Mouse (Mus musculus) embryo, embryonic 10 days (tissue): ENCODE results near the gene Ano1.

Experiments
- DNase-seq: peaks from one replicate; pipeline ENCODE4 v3.0.0-alpha.2; 2015; ENCODE audit warnings: low spot score

Gene Ano1

DNA sequence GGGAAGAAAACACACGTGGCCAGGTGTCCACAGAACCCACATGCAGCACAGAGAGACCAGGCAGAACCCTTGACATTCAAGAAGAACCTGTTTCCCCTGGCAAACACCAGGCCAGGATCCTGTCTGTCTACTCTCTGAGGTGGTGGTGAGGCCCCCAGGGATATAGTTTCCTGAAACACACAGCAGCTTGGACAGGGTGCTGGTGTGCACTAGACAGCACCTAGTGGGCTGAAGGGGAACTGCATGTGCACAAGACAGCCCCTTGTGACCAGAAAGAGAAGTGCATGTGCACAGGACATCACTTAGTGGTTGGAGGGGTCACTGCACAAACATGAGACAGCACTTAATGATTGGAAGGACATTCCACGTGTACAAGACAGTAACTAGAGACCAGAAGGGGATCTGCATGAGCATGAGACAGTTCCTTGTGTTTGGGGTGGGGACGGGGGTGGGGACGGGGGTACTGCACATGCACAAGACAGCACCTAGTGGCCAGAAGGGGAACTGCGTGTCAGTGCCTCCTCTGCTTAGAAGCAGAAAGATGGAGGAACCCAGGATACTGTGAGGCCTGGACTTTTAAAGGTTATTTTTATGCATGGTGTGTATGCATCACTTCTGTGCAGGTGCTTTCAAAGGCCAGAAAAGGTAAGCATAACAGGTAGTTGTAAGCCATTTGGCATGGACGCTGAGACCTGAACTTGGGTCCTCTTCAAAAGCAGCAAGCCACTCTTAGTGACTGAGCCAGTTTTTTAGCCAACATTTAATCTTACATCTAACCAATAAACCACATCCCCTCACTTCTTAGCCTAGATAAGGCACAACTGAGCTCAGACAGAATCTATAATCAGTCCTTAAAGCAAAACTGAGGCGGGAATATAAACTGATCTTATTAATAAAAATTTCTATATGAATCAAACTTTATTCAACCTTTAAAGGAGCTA lies 54.7 kb downstream of the Ano1 start:
- DNase-seq = peak; percentile 34

DNA sequence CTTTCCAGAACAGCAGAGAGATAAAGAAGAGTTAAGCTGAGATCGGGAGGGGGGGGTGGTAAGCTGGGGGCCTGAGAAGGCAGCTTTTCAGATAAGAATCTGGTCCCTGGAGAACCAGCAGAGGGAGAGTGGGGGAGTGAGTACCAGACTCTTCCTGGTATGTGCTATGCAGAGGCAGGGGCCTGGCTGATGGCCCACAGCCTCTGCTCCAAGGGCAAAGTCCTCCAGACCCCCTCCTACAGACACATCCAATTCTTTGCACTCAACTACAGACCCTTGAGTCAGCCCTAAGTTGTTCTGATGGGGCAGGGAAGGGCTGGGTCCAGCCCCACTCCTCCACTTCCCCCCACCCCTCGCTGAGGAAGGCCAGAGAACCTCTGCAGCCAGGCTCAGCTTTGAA lies 61.9 kb downstream of the Ano1 start:
- DNase-seq = no peak

DNA sequence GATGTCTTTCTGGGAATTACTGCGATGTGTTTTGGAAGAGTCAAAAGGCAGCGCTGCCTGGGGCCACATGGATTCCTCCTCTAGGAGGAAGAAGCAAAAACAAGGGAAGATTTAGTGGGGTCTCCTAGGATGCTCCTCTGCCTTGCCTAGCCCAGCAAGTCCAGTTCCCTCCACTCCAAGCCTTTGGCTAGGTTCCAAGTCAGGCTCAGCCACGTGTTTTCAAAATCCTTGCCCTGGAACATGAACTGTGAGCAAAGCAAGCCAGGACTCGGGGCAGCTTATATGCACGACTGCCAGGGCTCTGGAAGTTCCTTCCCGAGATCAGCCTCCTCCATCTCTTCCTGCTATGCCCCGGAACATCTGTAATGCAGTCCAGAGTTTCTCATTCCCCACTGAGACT lies 62.6 kb downstream of the Ano1 start:
- DNase-seq = no peak

DNA sequence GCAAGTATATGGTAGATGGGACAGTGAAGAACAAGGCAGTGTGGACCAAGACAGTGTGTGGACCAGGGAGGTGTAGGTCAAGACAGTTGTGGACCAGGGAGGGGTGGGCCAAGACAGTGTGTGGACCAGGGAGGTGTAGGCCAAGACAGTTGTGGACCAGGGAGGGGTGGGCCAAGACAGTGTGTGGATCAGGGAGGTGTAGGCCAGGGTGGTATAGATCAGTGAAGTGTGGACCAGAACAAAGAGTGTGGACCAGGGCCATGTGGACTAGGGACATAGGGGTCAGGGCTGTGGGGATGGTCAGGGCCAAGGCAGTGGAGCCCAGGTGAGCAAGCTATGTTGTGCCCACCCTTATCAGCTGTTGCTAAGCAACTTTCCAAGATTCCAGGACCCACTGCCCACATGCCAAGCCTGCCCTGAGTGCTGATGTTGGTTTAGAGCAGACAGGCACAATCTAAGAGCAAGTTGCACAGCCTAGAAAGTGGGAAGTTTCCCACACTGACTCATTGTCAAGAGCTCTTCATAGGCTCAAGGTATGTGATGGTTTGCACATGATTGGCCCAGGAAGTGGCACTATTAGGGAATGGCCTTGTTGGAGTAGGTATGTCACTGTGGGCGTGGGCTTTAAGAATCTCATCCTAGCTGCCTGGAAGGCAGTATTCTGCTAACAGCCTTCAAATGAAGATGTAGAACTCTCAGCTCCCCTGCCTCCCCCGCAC lies 64.0 kb downstream of the Ano1 start:
- DNase-seq = no peak

DNA sequence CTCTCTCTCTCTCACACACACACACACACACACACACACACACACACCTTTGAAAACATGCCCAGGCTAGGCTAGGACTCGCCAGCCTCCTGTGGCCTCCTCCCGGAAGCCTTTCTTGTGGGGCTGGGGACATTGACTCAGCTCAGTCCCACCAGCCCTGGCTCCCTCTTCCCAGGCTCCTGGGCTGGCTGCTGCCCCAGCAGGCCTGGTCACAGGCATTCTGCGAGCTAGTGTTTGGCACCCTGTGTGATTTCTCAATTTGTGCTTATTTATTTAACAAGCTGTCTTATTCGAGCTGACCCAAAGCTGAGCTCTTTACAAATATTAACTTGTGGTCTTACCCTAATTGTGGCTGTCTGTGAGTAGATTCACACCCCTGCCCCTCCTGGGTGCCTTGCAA lies 66.8 kb downstream of the Ano1 start:
- DNase-seq = no peak

DNA sequence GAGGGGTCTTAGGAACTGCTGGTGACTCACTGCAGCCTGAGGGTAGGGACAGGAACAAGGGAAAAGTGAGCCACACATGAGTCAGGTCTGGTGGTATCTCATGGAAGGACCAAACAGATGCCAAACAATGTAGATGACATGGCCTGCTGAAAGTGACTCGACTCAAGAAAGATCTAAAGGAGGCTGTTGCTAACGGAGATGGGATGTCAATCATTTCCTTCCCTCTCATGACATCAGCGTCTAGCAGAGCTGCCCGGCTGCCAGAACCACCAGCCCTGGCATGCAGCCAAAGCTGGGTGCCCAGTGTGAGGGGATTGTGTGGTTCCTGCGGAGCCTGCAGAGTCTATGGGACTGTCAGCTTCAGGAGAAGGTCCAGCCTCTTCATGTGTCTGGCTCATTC lies 67.3 kb downstream of the Ano1 start:
- DNase-seq = peak; percentile 20

DNA sequence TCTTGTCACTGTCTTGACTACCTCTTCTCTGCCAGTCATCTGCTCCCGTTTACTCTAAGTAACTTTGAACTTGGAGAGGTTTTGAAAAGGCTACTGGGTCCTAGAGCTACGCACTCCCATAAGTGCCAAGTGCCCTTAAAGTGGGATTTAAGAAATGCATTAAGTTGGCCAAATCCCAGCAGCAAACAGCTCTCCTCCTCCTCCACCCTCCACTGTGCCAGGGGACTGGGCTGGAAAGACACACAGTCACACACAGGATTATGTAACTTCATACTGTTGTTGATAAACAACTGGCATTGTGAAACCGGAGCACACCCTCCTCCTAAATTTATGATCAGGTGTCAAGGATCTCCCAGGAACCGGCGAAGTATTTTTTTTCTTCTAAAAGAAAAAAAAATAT lies 71.7 kb downstream of the Ano1 start:
- DNase-seq = no peak

GRCm38 (mm10) chr7:144678241-144679030 lies 73.3 kb downstream of the Ano1 start:
- DNase-seq = peak; percentile 14

- DNase-seq = peak; percentile 25
Measured at GRCm38 (mm10) chr7:144677341-144678086, 74.3 kb downstream of the Ano1 start.

- no peak for DNase-seq
Measured at GRCm38 (mm10) chr7:144675632-144676031, 76.1 kb downstream of the Ano1 start.

- no peak for DNase-seq
Measured at GRCm38 (mm10) chr7:144669895-144670294, 81.9 kb downstream of the Ano1 start.

DNA sequence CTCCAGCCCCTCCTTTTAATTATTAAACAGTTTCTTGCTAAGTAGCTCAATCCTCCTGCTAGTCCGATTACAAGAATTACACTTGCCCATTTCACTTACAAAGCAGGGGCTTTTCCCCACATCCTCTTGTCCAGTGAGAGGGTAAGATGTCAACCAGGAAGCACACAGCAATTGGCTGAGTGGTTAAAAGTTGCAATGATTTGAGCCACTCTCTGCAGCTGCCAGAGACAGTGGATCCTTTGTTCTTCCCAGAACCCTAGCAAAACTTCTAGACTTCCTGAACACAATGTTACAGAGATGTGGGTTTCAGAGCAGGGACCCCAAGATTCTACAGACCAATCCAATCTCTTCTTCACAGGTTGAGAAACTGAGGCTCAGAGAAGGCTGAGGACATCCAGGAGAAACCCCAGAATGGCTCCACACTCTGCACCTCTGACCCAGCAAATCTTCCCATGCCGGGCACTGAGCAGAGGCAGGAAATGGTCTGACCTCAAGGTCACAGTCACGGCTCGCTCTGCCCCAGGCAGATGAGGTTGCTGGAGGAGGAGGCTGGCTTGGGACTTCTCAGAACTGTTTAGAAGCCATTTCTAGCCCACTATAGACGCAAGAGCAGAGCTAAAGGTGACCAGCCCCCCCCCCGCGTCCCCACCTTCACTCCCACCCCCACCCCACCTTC lies 83.0 kb downstream of the Ano1 start:
- peak; percentile 83 for DNase-seq

DNA sequence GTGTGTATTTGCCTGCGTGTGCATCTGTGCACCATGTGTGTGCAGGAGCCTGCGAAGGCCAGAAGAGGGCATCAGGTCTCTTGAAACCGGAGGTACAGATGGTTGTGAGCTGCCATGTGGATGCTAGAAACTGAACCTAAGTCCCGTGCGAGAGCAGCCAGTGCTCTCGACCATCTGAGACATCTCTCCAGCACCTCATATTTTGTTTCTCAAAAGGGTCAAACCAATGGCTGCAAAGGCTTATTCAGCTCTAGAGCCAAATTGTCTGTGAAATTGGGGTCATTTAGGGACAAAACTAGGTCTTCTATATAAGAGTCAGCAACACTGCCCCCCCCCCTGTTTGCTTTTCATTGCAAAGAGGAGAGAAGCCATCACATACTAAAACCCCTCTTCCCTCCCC lies 84.7 kb downstream of the Ano1 start:
- no peak for DNase-seq

DNA sequence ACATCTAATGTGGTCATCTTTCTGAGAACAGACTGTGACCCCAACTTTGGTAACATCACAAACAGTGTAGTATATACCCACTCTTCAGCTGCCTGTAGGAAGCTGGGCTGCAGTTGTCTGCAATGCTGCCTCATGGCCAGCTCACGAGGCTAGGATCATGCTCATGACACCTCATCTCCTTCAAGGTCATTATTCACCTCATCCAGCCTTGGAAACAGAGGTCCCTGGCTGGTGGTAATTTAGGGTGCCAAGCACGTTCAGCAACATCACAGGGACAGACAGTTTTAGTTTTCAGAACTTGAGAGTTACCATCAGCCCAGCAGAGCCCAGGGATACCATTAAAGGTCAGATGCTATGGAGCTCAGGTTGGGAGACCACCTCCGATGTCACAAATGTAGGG lies 86.2 kb downstream of the Ano1 start:
- no peak for DNase-seq

GRCm38 (mm10) chr7:144663566-144663965 lies 88.2 kb downstream of the Ano1 start:
- DNase-seq = no peak

DNA sequence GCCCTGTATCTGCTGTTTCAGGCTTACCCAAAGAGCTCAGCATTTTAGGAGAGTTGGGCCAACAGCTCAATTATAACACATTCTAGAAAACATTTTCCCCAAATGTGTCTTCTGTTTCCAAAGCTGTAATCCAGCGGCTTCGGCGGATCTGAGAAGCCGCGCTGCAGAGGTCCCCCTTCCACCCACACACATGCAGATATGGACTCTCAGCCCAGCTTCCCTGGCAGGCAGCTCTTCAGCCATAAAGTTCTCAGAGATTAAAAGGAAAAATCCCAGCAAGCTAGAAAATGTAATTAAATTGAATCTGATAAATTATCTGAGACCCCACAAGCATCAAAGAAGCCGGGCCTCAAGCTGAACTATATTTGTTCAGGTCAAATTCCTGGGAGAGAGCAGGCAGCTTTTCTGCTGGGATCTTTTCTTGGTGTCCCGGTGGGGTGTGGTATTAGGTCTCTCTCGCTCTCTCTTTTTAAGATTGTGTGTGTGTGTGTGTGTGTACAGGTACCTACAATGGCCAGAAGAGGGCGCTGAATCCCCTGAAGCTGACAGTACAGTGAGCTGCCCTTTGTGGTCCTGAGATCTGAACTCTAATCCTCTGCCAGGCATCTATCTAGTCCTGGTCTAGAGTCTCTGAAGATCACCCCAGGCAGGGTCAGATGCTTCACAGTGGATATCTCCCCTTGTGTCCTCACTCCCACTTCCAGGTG lies 95.4 kb downstream of the Ano1 start:
- no peak for DNase-seq

GRCm38 (mm10) chr7:144653681-144654425 lies 97.9 kb downstream of the Ano1 start:
- DNase-seq = peak; percentile 84

GRCm38 (mm10) chr7:144647547-144647946 lies 104.2 kb downstream of the Ano1 start:
- no peak for DNase-seq

DNA sequence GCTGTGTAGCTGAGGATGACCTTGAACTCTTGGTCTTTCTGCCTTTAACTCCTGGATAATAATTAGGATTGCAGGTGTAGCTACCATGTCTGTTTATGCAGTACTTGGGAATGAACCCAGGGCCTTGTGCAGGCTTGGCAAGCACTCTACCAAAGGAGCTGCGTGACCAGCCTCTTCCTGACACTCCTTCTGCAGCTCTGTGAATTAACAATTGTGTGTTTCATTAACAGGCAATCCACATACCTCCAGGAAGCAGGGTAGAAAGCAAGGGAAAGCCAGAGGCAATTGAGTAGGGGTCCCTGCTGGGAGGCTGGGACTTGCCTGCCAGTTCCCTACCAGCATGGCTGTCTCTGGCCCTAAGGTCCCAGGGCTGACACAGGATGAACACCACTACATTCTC lies 111.0 kb downstream of the Ano1 start:
- no peak for DNase-seq

- DNase-seq = no peak
Measured at GRCm38 (mm10) chr7:144636000-144636399, 115.8 kb downstream of the Ano1 start.
